Mouse (Mus musculus): Measurements from ENCODE around the gene Lmo1. TPM values are rescaled to one million over a fixed set of nuclear protein-coding genes. Genes with fewer than 3 reads are reported as not detected.

The Lmo1 gene
- polyA plus RNA-seq, 1 experiment from 2014 or later: 37.3 TPM

- Histone ChIP-seq H3K4me3 (ENCODE audit: low read depth, low read length) (peak overlapping the region; percentile 54; the same call in 1 of the 2 replicates), H3K4me2 (ENCODE audit: low read depth, low read length) (peak overlapping the region; percentile 100), H3K36me3 (ENCODE audit: control insufficient read depth, insufficient read depth, low read length) (no peaks in the 10 kb centered on the region), H3K4me1 (ENCODE audit: control insufficient read depth, insufficient read depth, low read length) (peaks cover 4% of the 10 kb centered on the region; the same call in 1 of the 2 replicates), H3K9ac (ENCODE audit: low read depth, low read length) (no peak overlapping the region), H3K27ac (replicated peaks; ENCODE audit: low read depth, low read length) (no peak overlapping the region), H3K27me3 (replicated peaks; ENCODE audit: control insufficient read depth, insufficient read depth, low read length) (peaks cover 32% of the 10 kb centered on the region), H3K9me3 (ENCODE audit: control insufficient read depth, low read length) (no peaks in the 10 kb centered on the region)
- WGBS: 88% methylated on average over 7 of the region's 7 CpGs
- DNase-seq (ENCODE audit: low spot score) (no peak), ATAC-seq (ENCODE audit: low read depth) (no peak)
Measured at GRCm38 (mm10) chr7:109168716-109169115, 6.3 kb downstream of the Lmo1 start.

GRCm38 (mm10) chr7:109165931-109166585 lies 8.9 kb downstream of the Lmo1 start:
- 66% methylated on average over 16 of the region's 17 CpGs for WGBS
- no peak overlapping the region for H3K4me3 ChIP-seq (ENCODE audit: low read depth, low read length)

GRCm38 (mm10) chr7:109154331-109154730 lies 20.7 kb downstream of the Lmo1 start:
- no peak overlapping the region for H3K4me2 ChIP-seq (ENCODE audit: low read depth, low read length)
- H3K27ac ChIP-seq (replicated peaks; ENCODE audit: low read depth, low read length): no peak overlapping the region
- WGBS: 64% methylated on average over 11 of the region's 11 CpGs
- H3K36me3 ChIP-seq (ENCODE audit: control insufficient read depth, insufficient read depth, low read length): no peaks in the 10 kb centered on the region
- H3K4me3 ChIP-seq (ENCODE audit: low read depth, low read length): no peak overlapping the region
- no peaks in the 10 kb centered on the region for H3K4me1 ChIP-seq (ENCODE audit: control insufficient read depth, insufficient read depth, low read length)
- H3K9ac ChIP-seq (ENCODE audit: low read depth, low read length): no peak overlapping the region
- ATAC-seq (ENCODE audit: low read depth) (no peak), DNase-seq (ENCODE audit: low spot score) (no peak)
- no peaks in the 10 kb centered on the region for H3K27me3 ChIP-seq (replicated peaks; ENCODE audit: control insufficient read depth, insufficient read depth, low read length)
- H3K9me3 ChIP-seq (ENCODE audit: control insufficient read depth, low read length): no peaks in the 10 kb centered on the region

More at GRCm38 (mm10) chr7:109165931-109166585, 8.9 kb downstream of the Lmo1 start:
- H3K9me3 ChIP-seq (ENCODE audit: control insufficient read depth, low read length): no peaks in the 10 kb centered on the region
- no peak overlapping the region for H3K4me2 ChIP-seq (ENCODE audit: low read depth, low read length)
- H3K9ac ChIP-seq (ENCODE audit: low read depth, low read length): no peak overlapping the region
- H3K36me3 ChIP-seq (ENCODE audit: control insufficient read depth, insufficient read depth, low read length): no peaks in the 10 kb centered on the region
- peaks cover 19% of the 10 kb centered on the region for H3K27me3 ChIP-seq (replicated peaks; ENCODE audit: control insufficient read depth, insufficient read depth, low read length)
- no peak overlapping the region for H3K27ac ChIP-seq (replicated peaks; ENCODE audit: low read depth, low read length)
- ATAC-seq (ENCODE audit: low read depth) (no peak; the same call in 1 of the 2 replicates), DNase-seq (ENCODE audit: low spot score) (no peak)
- peaks cover 4% of the 10 kb centered on the region; the same call in 1 of the 2 replicates for H3K4me1 ChIP-seq (ENCODE audit: control insufficient read depth, insufficient read depth, low read length)

- Histone ChIP-seq H3K27me3 (replicated peaks; ENCODE audit: control insufficient read depth, insufficient read depth, low read length) (no peaks in the 10 kb centered on the region), H3K27ac (replicated peaks; ENCODE audit: low read depth, low read length) (no peak overlapping the region), H3K4me1 (ENCODE audit: control insufficient read depth, insufficient read depth, low read length) (no peaks in the 10 kb centered on the region), H3K9me3 (ENCODE audit: control insufficient read depth, low read length) (no peaks in the 10 kb centered on the region), H3K36me3 (ENCODE audit: control insufficient read depth, insufficient read depth, low read length) (no peaks in the 10 kb centered on the region), H3K4me2 (ENCODE audit: low read depth, low read length) (no peak overlapping the region), H3K4me3 (ENCODE audit: low read depth, low read length) (no peak overlapping the region), H3K9ac (ENCODE audit: low read depth, low read length) (no peak overlapping the region)
- ATAC-seq (ENCODE audit: low read depth) (no peak), DNase-seq (ENCODE audit: low spot score) (no peak)
- whole genome bisulfite sequencing: 74% methylated on average over 5 of the region's 5 CpGs
Measured at GRCm38 (mm10) chr7:109153538-109153937, 21.5 kb downstream of the Lmo1 start.

GRCm38 (mm10) chr7:109151088-109151487 lies 23.9 kb downstream of the Lmo1 start:
- no peaks in the 10 kb centered on the region for H3K4me1 ChIP-seq (ENCODE audit: control insufficient read depth, insufficient read depth, low read length)
- no peaks in the 10 kb centered on the region for H3K27me3 ChIP-seq (replicated peaks; ENCODE audit: control insufficient read depth, insufficient read depth, low read length)
- ATAC-seq (ENCODE audit: low read depth) (no peak), DNase-seq (ENCODE audit: low spot score) (no peak)
- H3K4me3 ChIP-seq (ENCODE audit: low read depth, low read length): no peak overlapping the region
- no peak overlapping the region for H3K4me2 ChIP-seq (ENCODE audit: low read depth, low read length)
- H3K27ac ChIP-seq (replicated peaks; ENCODE audit: low read depth, low read length): no peak overlapping the region
- no peaks in the 10 kb centered on the region for H3K9me3 ChIP-seq (ENCODE audit: control insufficient read depth, low read length)
- WGBS: 88% methylated on average over 2 of the region's 4 CpGs
- H3K36me3 ChIP-seq (ENCODE audit: control insufficient read depth, insufficient read depth, low read length): no peaks in the 10 kb centered on the region
- H3K9ac ChIP-seq (ENCODE audit: low read depth, low read length): no peak overlapping the region

- H3K9ac ChIP-seq (ENCODE audit: low read depth, low read length): no peak overlapping the region
- DNase-seq (ENCODE audit: low spot score) (no peak), ATAC-seq (ENCODE audit: low read depth) (0 out of 2 replicates have a peak, but pooled peaks have one; percentile 6)
- H3K9me3 ChIP-seq (ENCODE audit: control insufficient read depth, low read length): no peaks in the 10 kb centered on the region
- H3K4me3 ChIP-seq (ENCODE audit: low read depth, low read length): no peak overlapping the region
- H3K36me3 ChIP-seq (ENCODE audit: control insufficient read depth, insufficient read depth, low read length): no peaks in the 10 kb centered on the region
- H3K27ac ChIP-seq (replicated peaks; ENCODE audit: low read depth, low read length): no peak overlapping the region
- no peaks in the 10 kb centered on the region for H3K27me3 ChIP-seq (replicated peaks; ENCODE audit: control insufficient read depth, insufficient read depth, low read length)
- 33% methylated on average over 6 of the region's 8 CpGs for WGBS
- H3K4me1 ChIP-seq (ENCODE audit: control insufficient read depth, insufficient read depth, low read length): peaks cover 9% of the 10 kb centered on the region
- no peak overlapping the region for H3K4me2 ChIP-seq (ENCODE audit: low read depth, low read length)
Measured at GRCm38 (mm10) chr7:109145211-109145610, 29.8 kb downstream of the Lmo1 start.

- Histone ChIP-seq H3K4me1 (ENCODE audit: control insufficient read depth, insufficient read depth, low read length) (peaks cover 9% of the 10 kb centered on the region), H3K27me3 (replicated peaks; ENCODE audit: control insufficient read depth, insufficient read depth, low read length) (no peaks in the 10 kb centered on the region), H3K4me2 (ENCODE audit: low read depth, low read length) (no peak overlapping the region), H3K27ac (replicated peaks; ENCODE audit: low read depth, low read length) (no peak overlapping the region), H3K4me3 (ENCODE audit: low read depth, low read length) (no peak overlapping the region), H3K9me3 (ENCODE audit: control insufficient read depth, low read length) (no peaks in the 10 kb centered on the region), H3K9ac (ENCODE audit: low read depth, low read length) (no peak overlapping the region), H3K36me3 (ENCODE audit: control insufficient read depth, insufficient read depth, low read length) (no peaks in the 10 kb centered on the region)
- DNase-seq (ENCODE audit: low spot score): no peak
- 43% methylated on average over 11 of the region's 11 CpGs for WGBS
- no peak for ATAC-seq (ENCODE audit: low read depth)
Measured at GRCm38 (mm10) chr7:109144705-109145104, 30.3 kb downstream of the Lmo1 start.

- DNase-seq (ENCODE audit: low spot score) (peak; percentile 51), ATAC-seq (ENCODE audit: low read depth) (peak; percentile 23; the same call in 1 of the 2 replicates)
- no peak overlapping the region for H3K9ac ChIP-seq (ENCODE audit: low read depth, low read length)
- H3K4me3 ChIP-seq (ENCODE audit: low read depth, low read length): no peak overlapping the region
- WGBS: 50% methylated on average over 2 of the region's 2 CpGs
- H3K27ac ChIP-seq (replicated peaks; ENCODE audit: low read depth, low read length): no peak overlapping the region
- no peak overlapping the region for H3K4me2 ChIP-seq (ENCODE audit: low read depth, low read length)
- H3K9me3 ChIP-seq (ENCODE audit: control insufficient read depth, low read length): no peaks in the 10 kb centered on the region
- no peaks in the 10 kb centered on the region for H3K27me3 ChIP-seq (replicated peaks; ENCODE audit: control insufficient read depth, insufficient read depth, low read length)
- peaks cover 9% of the 10 kb centered on the region for H3K4me1 ChIP-seq (ENCODE audit: control insufficient read depth, insufficient read depth, low read length)
- no peaks in the 10 kb centered on the region for H3K36me3 ChIP-seq (ENCODE audit: control insufficient read depth, insufficient read depth, low read length)
Measured at GRCm38 (mm10) chr7:109142564-109142963, 32.4 kb downstream of the Lmo1 start.

GRCm38 (mm10) chr7:109141753-109142152 lies 33.3 kb downstream of the Lmo1 start:
- Histone ChIP-seq H3K36me3 (ENCODE audit: control insufficient read depth, insufficient read depth, low read length) (no peaks in the 10 kb centered on the region), H3K4me3 (ENCODE audit: low read depth, low read length) (no peak overlapping the region), H3K4me2 (ENCODE audit: low read depth, low read length) (no peak overlapping the region), H3K9ac (ENCODE audit: low read depth, low read length) (no peak overlapping the region), H3K4me1 (ENCODE audit: control insufficient read depth, insufficient read depth, low read length) (peaks cover 9% of the 10 kb centered on the region), H3K27me3 (replicated peaks; ENCODE audit: control insufficient read depth, insufficient read depth, low read length) (no peaks in the 10 kb centered on the region), H3K27ac (replicated peaks; ENCODE audit: low read depth, low read length) (no peak overlapping the region), H3K9me3 (ENCODE audit: control insufficient read depth, low read length) (no peaks in the 10 kb centered on the region)
- WGBS: 53% methylated on average over 3 of the region's 3 CpGs
- DNase-seq (ENCODE audit: low spot score) (no peak), ATAC-seq (ENCODE audit: low read depth) (no peak)
